Mouse (Mus musculus): ENCODE data around the gene Slc29a4. TPM values are rescaled to one million over a fixed set of nuclear protein-coding genes. Genes with fewer than 3 reads are reported as not detected.

The Slc29a4 gene
- total RNA-seq, 2 experiments from 2014 or later = 14.4 to 22.8 TPM

DNA sequence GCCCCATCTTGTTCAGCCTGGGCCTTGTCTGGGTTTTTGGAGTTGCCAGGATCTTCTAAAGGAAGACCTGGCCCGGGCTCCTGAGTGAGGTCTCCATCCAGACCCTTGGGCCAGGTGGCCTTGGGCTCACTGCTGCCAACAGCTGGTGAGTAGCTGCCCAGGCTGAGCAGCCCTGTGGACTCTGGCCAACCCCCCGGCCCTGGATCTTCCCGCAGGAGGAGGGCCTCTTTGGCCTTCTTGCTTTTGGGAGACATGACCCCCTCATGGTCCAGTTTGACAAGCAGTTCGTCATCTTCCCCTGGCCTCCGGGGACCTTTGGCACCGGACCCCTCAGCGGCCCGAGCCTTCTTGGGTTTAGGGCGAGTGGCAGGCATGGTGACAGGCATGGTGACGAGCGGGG lies 39.6 kb downstream of the Slc29a4 start:
- DNase-seq = peak; percentile 66 to 70

DNA sequence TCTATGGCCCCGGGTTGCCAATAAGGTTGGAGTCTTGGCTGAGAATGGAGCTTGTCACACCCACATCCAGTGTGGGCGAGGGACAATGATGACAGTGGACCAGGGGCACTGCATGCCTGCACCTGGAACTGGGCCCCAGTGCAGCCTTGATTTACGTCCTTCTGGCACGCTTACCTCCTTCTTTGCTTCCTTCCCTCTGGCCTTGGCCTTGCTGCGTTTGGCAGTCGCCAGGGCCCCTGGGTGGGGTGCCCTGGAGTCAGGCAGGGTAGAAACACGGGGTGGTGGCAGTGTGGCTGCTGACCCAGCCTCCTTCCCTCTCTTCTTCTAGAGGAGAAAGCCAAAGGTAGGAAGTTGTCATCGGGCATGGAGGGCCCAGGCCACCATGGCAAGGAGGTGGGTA lies 47.6 kb downstream of the Slc29a4 start:
- peak; percentile 76 to 78 for DNase-seq

GRCm38 (mm10) chr5:142747026-142747629 lies 54.8 kb downstream of the Slc29a4 start:
- DNase-seq = no peak

GRCm38 (mm10) chr5:142750173-142750572 lies 57.9 kb downstream of the Slc29a4 start:
- DNase-seq = no peak

GRCm38 (mm10) chr5:142752241-142752640 lies 59.9 kb downstream of the Slc29a4 start:
- DNase-seq = no peak

GRCm38 (mm10) chr5:142759786-142760185 lies 67.5 kb downstream of the Slc29a4 start:
- no peak for DNase-seq

DNA sequence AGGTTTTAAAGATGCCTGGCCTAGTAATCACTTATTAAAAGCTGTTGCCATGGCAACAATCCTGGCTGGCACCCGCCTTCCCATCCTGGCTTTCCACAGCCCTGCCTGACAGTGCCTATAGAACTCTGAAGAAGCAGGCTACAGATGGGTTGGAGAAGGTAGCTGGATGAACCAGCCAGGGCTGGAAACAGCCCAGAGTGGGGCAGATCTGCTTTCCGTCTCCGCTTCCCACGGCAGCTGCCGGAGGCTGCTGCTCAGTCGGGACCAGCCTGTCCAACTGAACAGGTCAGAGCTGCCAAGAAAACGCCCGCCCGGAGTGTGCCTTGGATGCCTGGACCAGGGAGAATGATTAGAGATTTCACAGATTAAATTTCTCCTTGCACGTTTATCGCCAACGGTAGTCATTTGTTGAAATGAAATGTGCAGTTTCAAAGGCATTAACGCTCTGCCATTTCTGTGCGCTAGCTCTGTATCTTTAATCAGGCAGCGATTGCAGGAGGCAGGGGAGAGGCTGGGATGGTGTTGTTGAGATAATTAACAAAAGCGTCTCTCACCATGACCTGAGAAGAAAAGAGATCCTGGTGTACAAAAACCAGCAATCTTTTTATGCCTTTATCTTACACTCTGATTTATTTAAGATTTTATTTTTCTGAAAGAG lies 69.1 kb downstream of the Slc29a4 start:
- no peak for DNase-seq

GRCm38 (mm10) chr5:142762082-142762807 lies 69.9 kb downstream of the Slc29a4 start:
- no peak for DNase-seq

- DNase-seq = no peak
These were observed 72.0 kb downstream of the Slc29a4 start for GRCm38 (mm10) chr5:142764306-142764705.

GRCm38 (mm10) chr5:142764889-142765288 lies 72.6 kb downstream of the Slc29a4 start:
- DNase-seq = no peak

DNA sequence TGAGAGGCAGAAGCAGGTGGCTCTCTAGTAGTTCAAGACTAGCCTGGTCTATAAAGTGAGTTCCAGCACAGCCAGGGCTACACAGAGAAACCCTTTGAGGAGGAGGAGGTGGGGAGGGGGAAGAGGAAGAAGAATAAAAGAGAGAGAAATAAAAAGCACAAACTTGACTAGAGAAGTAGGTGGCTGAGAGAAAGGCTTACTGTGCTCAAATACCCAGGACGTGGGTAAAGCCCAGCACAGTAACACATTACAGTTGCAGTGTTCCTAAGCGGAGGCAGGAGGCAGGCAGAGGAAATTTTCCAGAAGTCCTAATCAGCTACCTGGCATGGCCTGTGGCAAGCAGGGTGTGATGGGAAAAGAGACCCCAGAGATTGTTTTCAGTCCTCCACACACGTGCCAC lies 74.4 kb downstream of the Slc29a4 start:
- DNase-seq = no peak

GRCm38 (mm10) chr5:142767937-142768336 lies 75.6 kb downstream of the Slc29a4 start:
- DNase-seq = peak; percentile 78 to 79

- no peak for DNase-seq
These were observed 76.3 kb downstream of the Slc29a4 start for GRCm38 (mm10) chr5:142768352-142769267.

GRCm38 (mm10) chr5:142769641-142770040 lies 77.3 kb downstream of the Slc29a4 start:
- no peak for DNase-seq

GRCm38 (mm10) chr5:142771034-142771433 lies 78.7 kb downstream of the Slc29a4 start:
- DNase-seq = no peak

- DNase-seq = peak in 1 of 2 experiments; percentile 28
These were observed 79.7 kb downstream of the Slc29a4 start for GRCm38 (mm10) chr5:142771964-142772363.

Other genes starting within 250 kb of the Slc29a4 start
- 10 to 100 TPM; 13.4 to 17.9 TPM for gene Ap5z1, start 228.6 kb upstream of the Slc29a4 start, total RNA-seq (2021)
- under 1 TPM in 1 of 2 experiments, not detected in 1; 0.36 TPM for gene Papolb, start 162.4 kb upstream of the Slc29a4 start, total RNA-seq (2021)
- gene Radil, start 141.4 kb upstream of the Slc29a4 start, total RNA-seq (2021) = 1 to 10 TPM; 3.3 to 5.5 TPM
- gene Mmd2, start 83.7 kb upstream of the Slc29a4 start, total RNA-seq (2021) = 10 to 100 TPM; 21.6 to 35.2 TPM
- 100 to 1,000 TPM in 1 of 2 experiments, 10 to 100 TPM in 1; 95.2 to 104 TPM for gene Wipi2, start 64.8 kb upstream of the Slc29a4 start, total RNA-seq (2021)
- 10 to 100 TPM; 79.8 to 81.9 TPM for gene Tnrc18, start 125.2 kb downstream of the Slc29a4 start, total RNA-seq (2021)
- 10 to 100 TPM; 10.8 to 13.9 TPM for gene Fbxl18, start 202.9 kb downstream of the Slc29a4 start, total RNA-seq (2021)
- 1,000 to 10,000 TPM; 3,336 to 3,351 TPM for gene Actb, start 214.2 kb downstream of the Slc29a4 start, total RNA-seq (2021)